Mouse (Mus musculus) gastrocnemius, postnatal 25 days (tissue): ENCODE measurements around the gene Polr2c. TPM values are rescaled to one million over a fixed set of nuclear protein-coding genes. Genes with fewer than 3 reads are reported as not detected.
"Not testable (repeated sequence)": the region's sequence is repeated elsewhere in the genome, so short reads cannot be mapped to it uniquely, and the experiment has no call there.

ENCODE experiments used
- DNase-seq: peaks from one replicate; pipeline ENCODE4 v3.0.0; 2022
- long read RNA-seq, 2 experiments: library from polyadenylated mRNA; stranded (forward); transcript quantifications; one replicate each; pipeline ENCODE4 v2.0.0; 2021
- total RNA-seq, 2 experiments: library from RNA; stranded (reverse); gene quantifications; 1 replicate in 1 of 2; 2 replicates in 1 of 2; pipeline ENCODE4 v1.2.3; 2021

Gene Polr2c
- total RNA-seq: 10 to 100 TPM; 42.9 to 44.1 TPM
- long read RNA-seq, experiment 1, transcript Polr2c-201 (9 exons, 1,580 nt): major isoform, 131 of 477 reads
- long read RNA-seq, experiment 1, partial matches to known transcripts: 3 of 477 reads
- long read RNA-seq, experiment 1, other reads (novel, unspliced or antisense): 343 of 477 reads
- long read RNA-seq, experiment 2, transcript Polr2c-201 (9 exons, 1,580 nt): major isoform, 104 of 348 reads
- long read RNA-seq, experiment 2, partial matches to known transcripts: 1 of 348 reads
- long read RNA-seq, experiment 2, other reads (novel, unspliced or antisense): 243 of 348 reads

- peak; percentile 83 for DNase-seq
Measured at GRCm38 (mm10) chr8:94857346-94858173, at the start of gene Polr2c. TSS of gene Polr2c (plus strand) at chr8:94857450.

GRCm38 (mm10) chr8:94807506-94807905, 49.7 kb upstream of the Polr2c start:
- no peak for DNase-seq

GRCm38 (mm10) chr8:94808372-94808771, 48.9 kb upstream of the Polr2c start:
- no peak for DNase-seq

- DNase-seq: no peak
Measured at GRCm38 (mm10) chr8:94810153-94810552, 47.1 kb upstream of the Polr2c start, which contains the start of gene Ccl17. TSS of gene Ccl17 (plus strand) at chr8:94810453.

- no peak for DNase-seq
Measured at GRCm38 (mm10) chr8:94810855-94811254, 46.4 kb upstream of the Polr2c start.

- DNase-seq: no peak
Measured at GRCm38 (mm10) chr8:94811654-94812053, 45.6 kb upstream of the Polr2c start.

GRCm38 (mm10) chr8:94812645-94813098, 44.6 kb upstream of the Polr2c start:
- DNase-seq: peak; percentile 57

GRCm38 (mm10) chr8:94814556-94814955, 42.7 kb upstream of the Polr2c start:
- DNase-seq: no peak

GRCm38 (mm10) chr8:94817933-94818332, 39.3 kb upstream of the Polr2c start:
- no peak for DNase-seq

- no peak for DNase-seq
Measured at GRCm38 (mm10) chr8:94819671-94820179, 37.5 kb upstream of the Polr2c start.

GRCm38 (mm10) chr8:94820553-94820952, 36.7 kb upstream of the Polr2c start:
- DNase-seq: no peak

GRCm38 (mm10) chr8:94821381-94821780, 35.9 kb upstream of the Polr2c start:
- DNase-seq: no peak

- peak; percentile 30 for DNase-seq
Measured at GRCm38 (mm10) chr8:94822637-94823560, 34.4 kb upstream of the Polr2c start.

GRCm38 (mm10) chr8:94825170-94825569, 32.1 kb upstream of the Polr2c start:
- no peak for DNase-seq

GRCm38 (mm10) chr8:94826210-94826609, 31.0 kb upstream of the Polr2c start:
- no peak for DNase-seq

GRCm38 (mm10) chr8:94828284-94828683, 29.0 kb upstream of the Polr2c start:
- DNase-seq: no peak

GRCm38 (mm10) chr8:94833901-94834405, 23.3 kb upstream of the Polr2c start:
- DNase-seq: not testable (repeated sequence)

GRCm38 (mm10) chr8:94835751-94836150, 21.5 kb upstream of the Polr2c start:
- DNase-seq: not testable (repeated sequence)

- DNase-seq: no peak
Measured at GRCm38 (mm10) chr8:94836456-94837240, 20.6 kb upstream of the Polr2c start.

- peak; percentile 95 for DNase-seq
Measured at GRCm38 (mm10) chr8:94837662-94838574, 19.3 kb upstream of the Polr2c start, which contains the start of the genes Coq9 and Ciapin1. TSS of gene Coq9 (plus strand) at chr8:94838321. TSS of gene Ciapin1 (minus strand) at chr8:94838358.
